Mouse (Mus musculus): ENCODE measurements around the gene Cebpa. TPM values are rescaled to one million over a fixed set of nuclear protein-coding genes. Genes with fewer than 3 reads are reported as not detected.

The Cebpa gene
- total and polyA plus RNA-seq, 2 experiments: 177 to 349 TPM

GRCm38 (mm10) chr7:35141519-35141918, 22.4 kb downstream of the Cebpa start:
- Histone ChIP-seq H3K27me3 (ENCODE audit: control insufficient read depth, insufficient read depth, low read length) (no peaks in the 10 kb centered on the region), H3K79me2 (ENCODE audit: control insufficient read depth, insufficient read depth, low read length) (no peaks in the 10 kb centered on the region), H3K4me1 (ENCODE audit: control insufficient read depth, insufficient read depth, low read length) (peaks cover 45% of the 10 kb centered on the region), H3K36me3 (ENCODE audit: control insufficient read depth, insufficient read depth, low read length) (no peaks in the 10 kb centered on the region), H3K27ac (replicated peaks; ENCODE audit: insufficient read depth, low read depth, low read length) (peak overlapping the region; percentile 78), H3K9ac (ENCODE audit: low read depth, low read length) (no peak overlapping the region), H3K4me3 (ENCODE audit: insufficient read depth, low read depth, low read length) (no peak overlapping the region)
- WGBS: 18% methylated on average over 5 of the region's 5 CpGs
- TF ChIP-seq CTCF (IDR thresholded peaks at IDR 0.05; ENCODE audit: low read depth, low read length) (no peak), POLR2A (IDR thresholded peaks at IDR 0.05; ENCODE audit: extremely low read depth, insufficient read depth, low read length) (no peak)
- DNase-seq (ENCODE audit: extremely low read depth, low read depth, low spot score): peak; percentile 31

- whole genome bisulfite sequencing: 74% methylated on average over 8 of the region's 8 CpGs
- H3K79me2 ChIP-seq (ENCODE audit: control insufficient read depth, insufficient read depth, low read length): no peaks in the 10 kb centered on the region
- no peaks in the 10 kb centered on the region for H3K27me3 ChIP-seq (ENCODE audit: control insufficient read depth, insufficient read depth, low read length)
- H3K27ac ChIP-seq (replicated peaks; ENCODE audit: insufficient read depth, low read depth, low read length): peak overlapping the region; percentile 78
- TF ChIP-seq POLR2A (IDR thresholded peaks at IDR 0.05; ENCODE audit: extremely low read depth, insufficient read depth, low read length) (no peak), CTCF (IDR thresholded peaks at IDR 0.05; ENCODE audit: low read depth, low read length) (no peak)
- DNase-seq (ENCODE audit: extremely low read depth, low read depth, low spot score): no peak
- H3K36me3 ChIP-seq (ENCODE audit: control insufficient read depth, insufficient read depth, low read length): no peaks in the 10 kb centered on the region
- no peak overlapping the region; the same call in 1 of the 2 replicates for H3K9ac ChIP-seq (ENCODE audit: low read depth, low read length)
- no peak overlapping the region for H3K4me3 ChIP-seq (ENCODE audit: insufficient read depth, low read depth, low read length)
- H3K4me1 ChIP-seq (ENCODE audit: control insufficient read depth, insufficient read depth, low read length): peaks cover 54% of the 10 kb centered on the region
Measured at GRCm38 (mm10) chr7:35142522-35142921, 23.4 kb downstream of the Cebpa start.

GRCm38 (mm10) chr7:35143864-35144618, 24.9 kb downstream of the Cebpa start:
- WGBS: 8% methylated on average over 6 of the region's 6 CpGs
- no peaks in the 10 kb centered on the region for H3K36me3 ChIP-seq (ENCODE audit: control insufficient read depth, insufficient read depth, low read length)
- H3K27me3 ChIP-seq (ENCODE audit: control insufficient read depth, insufficient read depth, low read length): no peaks in the 10 kb centered on the region
- H3K79me2 ChIP-seq (ENCODE audit: control insufficient read depth, insufficient read depth, low read length): no peaks in the 10 kb centered on the region
- H3K4me1 ChIP-seq (ENCODE audit: control insufficient read depth, insufficient read depth, low read length): peaks cover 67% of the 10 kb centered on the region
- 0 out of 2 replicates have a peak, but pooled peaks have one; percentile 4 for TF ChIP-seq CTCF (IDR thresholded peaks at IDR 0.05; ENCODE audit: low read depth, low read length)
- no peak for TF ChIP-seq POLR2A (IDR thresholded peaks at IDR 0.05; ENCODE audit: extremely low read depth, insufficient read depth, low read length)
- DNase-seq (ENCODE audit: extremely low read depth, low read depth, low spot score): peak; percentile 98
- peak overlapping the region; percentile 96 for H3K27ac ChIP-seq (replicated peaks; ENCODE audit: insufficient read depth, low read depth, low read length)
- H3K9ac ChIP-seq (ENCODE audit: low read depth, low read length): peak overlapping the region; percentile 57
- no peak overlapping the region for H3K4me3 ChIP-seq (ENCODE audit: insufficient read depth, low read depth, low read length)

GRCm38 (mm10) chr7:35145068-35145467, 26.0 kb downstream of the Cebpa start:
- peak; percentile 55 for DNase-seq (ENCODE audit: extremely low read depth, low read depth, low spot score)
- Histone ChIP-seq H3K36me3 (ENCODE audit: control insufficient read depth, insufficient read depth, low read length) (no peaks in the 10 kb centered on the region), H3K27me3 (ENCODE audit: control insufficient read depth, insufficient read depth, low read length) (no peaks in the 10 kb centered on the region), H3K9ac (ENCODE audit: low read depth, low read length) (peak overlapping the region; percentile 37), H3K4me1 (ENCODE audit: control insufficient read depth, insufficient read depth, low read length) (peaks cover 76% of the 10 kb centered on the region), H3K4me3 (ENCODE audit: insufficient read depth, low read depth, low read length) (no peak overlapping the region), H3K79me2 (ENCODE audit: control insufficient read depth, insufficient read depth, low read length) (no peaks in the 10 kb centered on the region), H3K27ac (replicated peaks; ENCODE audit: insufficient read depth, low read depth, low read length) (peak overlapping the region; percentile 96)
- 31% methylated on average over 9 of the region's 9 CpGs for WGBS
- TF ChIP-seq POLR2A (IDR thresholded peaks at IDR 0.05; ENCODE audit: extremely low read depth, insufficient read depth, low read length) (no peak), CTCF (IDR thresholded peaks at IDR 0.05; ENCODE audit: low read depth, low read length) (no peak)

- peak; percentile 3; the same call in 1 of the 2 replicates for TF ChIP-seq POLR2A (IDR thresholded peaks at IDR 0.05; ENCODE audit: extremely low read depth, insufficient read depth, low read length)
- no peak for TF ChIP-seq CTCF (IDR thresholded peaks at IDR 0.05; ENCODE audit: low read depth, low read length)
- no peaks in the 10 kb centered on the region for H3K36me3 ChIP-seq (ENCODE audit: control insufficient read depth, insufficient read depth, low read length)
- peak overlapping the region; percentile 2; the same call in 1 of the 2 replicates for H3K4me3 ChIP-seq (ENCODE audit: insufficient read depth, low read depth, low read length)
- peak; percentile 88 for DNase-seq (ENCODE audit: extremely low read depth, low read depth, low spot score)
- no peaks in the 10 kb centered on the region for H3K27me3 ChIP-seq (ENCODE audit: control insufficient read depth, insufficient read depth, low read length)
- peaks cover 80% of the 10 kb centered on the region for H3K4me1 ChIP-seq (ENCODE audit: control insufficient read depth, insufficient read depth, low read length)
- peak overlapping the region; percentile 96 for H3K27ac ChIP-seq (replicated peaks; ENCODE audit: insufficient read depth, low read depth, low read length)
- H3K79me2 ChIP-seq (ENCODE audit: control insufficient read depth, insufficient read depth, low read length): no peaks in the 10 kb centered on the region
- WGBS: 24% methylated on average over 10 of the region's 10 CpGs
- H3K9ac ChIP-seq (ENCODE audit: low read depth, low read length): peak overlapping the region; percentile 86
Measured at GRCm38 (mm10) chr7:35146269-35146668, 27.2 kb downstream of the Cebpa start.

All from liver, adult 2 months (tissue).